Mouse (Mus musculus): ENCODE measurements around the gene Gm11096. TPM values are rescaled to one million over a fixed set of nuclear protein-coding genes. Genes with fewer than 3 reads are reported as not detected.

Gm11096 gene
- not detected for total RNA-seq (2022)

- DNase-seq (ENCODE audit: low spot score) = no peak
Observed at GRCm38 (mm10) chr17:81441463-81441862, at the start of gene Gm11096. Gm11096 (plus strand) TSS chr17:81441763.

- no peak for DNase-seq (ENCODE audit: low spot score)
Observed at GRCm38 (mm10) chr17:81393040-81393439, 48.5 kb upstream of the Gm11096 start.

- no peak for DNase-seq (ENCODE audit: low spot score)
Observed at GRCm38 (mm10) chr17:81394124-81394523, 47.4 kb upstream of the Gm11096 start.

GRCm38 (mm10) chr17:81397434-81397833 is 44.1 kb upstream of the Gm11096 start:
- DNase-seq (ENCODE audit: low spot score) = no peak

GRCm38 (mm10) chr17:81400377-81400776 is 41.2 kb upstream of the Gm11096 start:
- DNase-seq (ENCODE audit: low spot score) = no peak

GRCm38 (mm10) chr17:81402636-81403035 is 38.9 kb upstream of the Gm11096 start:
- DNase-seq (ENCODE audit: low spot score) = peak; percentile 81

GRCm38 (mm10) chr17:81403121-81403520 is 38.4 kb upstream of the Gm11096 start:
- no peak for DNase-seq (ENCODE audit: low spot score)

GRCm38 (mm10) chr17:81404225-81404624 is 37.3 kb upstream of the Gm11096 start:
- no peak for DNase-seq (ENCODE audit: low spot score)

- no peak for DNase-seq (ENCODE audit: low spot score)
Observed at GRCm38 (mm10) chr17:81412736-81413135, 28.8 kb upstream of the Gm11096 start.

GRCm38 (mm10) chr17:81416361-81417114 is 25.0 kb upstream of the Gm11096 start:
- DNase-seq (ENCODE audit: low spot score) = no peak

GRCm38 (mm10) chr17:81419802-81420459 is 21.6 kb upstream of the Gm11096 start:
- DNase-seq (ENCODE audit: low spot score) = no peak

GRCm38 (mm10) chr17:81424256-81424912 is 17.2 kb upstream of the Gm11096 start:
- no peak for DNase-seq (ENCODE audit: low spot score)

GRCm38 (mm10) chr17:81427245-81427644 is 14.3 kb upstream of the Gm11096 start:
- no peak for DNase-seq (ENCODE audit: low spot score)

GRCm38 (mm10) chr17:81432733-81433132 is 8.8 kb upstream of the Gm11096 start:
- DNase-seq (ENCODE audit: low spot score) = peak; percentile 12

GRCm38 (mm10) chr17:81433148-81433547 is 8.4 kb upstream of the Gm11096 start:
- DNase-seq (ENCODE audit: low spot score) = peak; percentile 33

GRCm38 (mm10) chr17:81455269-81455668 is 13.7 kb downstream of the Gm11096 start:
- no peak for DNase-seq (ENCODE audit: low spot score)

- DNase-seq (ENCODE audit: low spot score) = no peak
Observed at GRCm38 (mm10) chr17:81455977-81456376, 14.4 kb downstream of the Gm11096 start.

GRCm38 (mm10) chr17:81459379-81459778 is 17.8 kb downstream of the Gm11096 start:
- DNase-seq (ENCODE audit: low spot score) = no peak

GRCm38 (mm10) chr17:81468941-81469340 is 27.4 kb downstream of the Gm11096 start:
- DNase-seq (ENCODE audit: low spot score) = peak; percentile 41

- DNase-seq (ENCODE audit: low spot score) = no peak
Observed at GRCm38 (mm10) chr17:81473363-81473762, 31.8 kb downstream of the Gm11096 start.

- DNase-seq (ENCODE audit: low spot score) = peak; percentile 30
Observed at GRCm38 (mm10) chr17:81477420-81477819, 35.9 kb downstream of the Gm11096 start.

- DNase-seq (ENCODE audit: low spot score) = no peak
Observed at GRCm38 (mm10) chr17:81479807-81480206, 38.2 kb downstream of the Gm11096 start.
